Mouse (Mus musculus) forebrain, embryonic 15.5 days (tissue): ENCODE measurements around the gene Crebrf. TPM values are rescaled to one million over a fixed set of nuclear protein-coding genes. Genes with fewer than 3 reads are reported as not detected.

Source experiments
- ATAC-seq: fragments of 200-750 bp; cut with Nextera tagmentation; replicated peaks from 2 replicates; pipeline ENCODE4 v1.8.0; 2017; ENCODE audit warnings: mild to moderate bottlenecking, moderate TSS enrichment, moderate library complexity
- H3K27ac ChIP-seq: fragments of 300-500 bp; sonication (generic); replicated peaks from 2 replicates; pipeline ENCODE4 v1.5.1; 2015; ENCODE audit warnings: mild to moderate bottlenecking, inconsistent platforms
- H3K27me3 ChIP-seq: fragments of 300-500 bp; sonication (generic); 2 replicates; pipeline ENCODE4 v1.6.1; 2015; ENCODE audit warnings: inconsistent platforms
- H3K36me3 ChIP-seq: fragments of 300-500 bp; sonication (generic); 2 replicates; pipeline ENCODE4 v1.6.1; 2015; ENCODE audit warnings: mild to moderate bottlenecking, inconsistent platforms
- H3K4me1 ChIP-seq: fragments of 300-500 bp; sonication (generic); 2 replicates; pipeline ENCODE4 v1.6.1; 2015; ENCODE audit warnings: inconsistent platforms
- H3K4me2 ChIP-seq: fragments of 300-500 bp; sonication (generic); replicated peaks from 2 replicates; pipeline ENCODE4 v1.6.1; 2015; ENCODE audit warnings: mild to moderate bottlenecking, inconsistent platforms
- H3K4me3 ChIP-seq: fragments of 300-500 bp; sonication (generic); 2 replicates; pipeline ENCODE4 v1.5.1; 2015; ENCODE audit warnings: mild to moderate bottlenecking, inconsistent platforms
- H3K9ac ChIP-seq: fragments of 300-500 bp; sonication (generic); replicated peaks from 2 replicates; pipeline ENCODE4 v1.6.1; 2015; ENCODE audit warnings: mild to moderate bottlenecking, inconsistent platforms
- H3K9me3 ChIP-seq: fragments of 300-500 bp; sonication (generic); 2 replicates; pipeline ENCODE4 v1.6.1; 2016; ENCODE audit warnings: inconsistent platforms
- WGBS: fragments of 180-500 bp; shearing (Covaris S2); methylation state at CpG from one replicate; pipeline ENCODE4 v1.1.7; 2015; ENCODE audit warnings: mixed read lengths; 5-methylcytosine and 5-hydroxymethylcytosine counted together
- polyA plus RNA-seq: library from polyadenylated mRNA; unstranded; fragments of >200 nt; fragmentation: Nextera tagmentation; extraction: Ambion mirVana; gene quantifications from 2 replicates; pipeline ENCODE4 v1.2.1, GENCODE M21; 2015

Crebrf gene
- polyA plus RNA-seq, 1 experiment from 2014 or later, result 16.8 TPM

DNA sequence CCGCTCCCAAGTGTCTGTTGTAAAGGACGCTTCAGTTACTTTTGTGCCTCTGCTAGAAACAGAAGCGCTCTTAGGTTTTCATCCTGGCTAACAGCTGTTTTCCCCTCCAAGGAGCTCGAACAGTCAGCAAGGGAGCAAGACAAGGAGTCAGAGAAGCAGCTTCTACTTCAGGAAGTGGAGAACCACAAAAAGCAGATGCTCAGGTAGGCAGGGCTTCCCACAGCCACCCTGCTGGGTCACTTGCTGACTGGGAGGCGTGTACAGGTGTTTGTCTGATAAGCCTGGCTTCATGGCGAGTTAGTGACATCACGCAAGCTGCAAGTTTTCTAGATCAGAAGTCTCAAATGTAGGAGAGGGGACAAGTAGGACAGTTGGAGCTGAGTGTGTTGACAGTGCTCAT lies 71.1 kb downstream of the Crebrf start:
- Histone ChIP-seq H3K27me3 (no peaks in the 10 kb centered on the region), H3K4me3 (no peak overlapping the region), H3K36me3 (peaks cover 71% of the 10 kb centered on the region), H3K9ac (no peak overlapping the region), H3K4me2 (no peak overlapping the region), H3K27ac (no peak overlapping the region), H3K9me3 (no peaks in the 10 kb centered on the region), H3K4me1 (peaks cover 6% of the 10 kb centered on the region)
- no peak for ATAC-seq
- 91% methylated on average over 7 of the region's 7 CpGs for WGBS

DNA sequence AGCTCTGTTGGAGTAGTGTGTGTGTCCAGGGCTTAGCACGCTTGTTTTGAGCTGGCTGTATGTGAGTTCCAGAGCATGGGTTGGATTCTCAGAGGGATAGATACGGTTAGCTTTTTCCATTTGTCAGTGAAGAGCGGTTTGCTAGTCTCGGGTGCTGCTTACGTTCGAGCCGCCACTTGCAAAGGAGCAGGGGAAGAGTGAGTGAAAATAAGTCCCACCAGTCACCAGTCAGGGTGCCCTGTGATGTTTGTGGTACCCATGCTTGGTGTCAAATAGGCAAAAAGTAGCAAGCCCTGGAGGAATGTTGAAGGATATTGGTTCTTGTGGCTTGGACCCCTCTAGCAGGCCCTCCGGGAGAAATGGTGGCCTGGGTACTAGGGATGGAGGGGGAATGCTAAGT lies 73.5 kb downstream of the Crebrf start:
- H3K4me2 ChIP-seq, result no peak overlapping the region
- H3K27me3 ChIP-seq, result no peaks in the 10 kb centered on the region
- H3K4me1 ChIP-seq, result no peaks in the 10 kb centered on the region
- no peak overlapping the region for H3K27ac ChIP-seq
- H3K9me3 ChIP-seq, result no peaks in the 10 kb centered on the region
- ATAC-seq, result no peak
- H3K4me3 ChIP-seq, result no peak overlapping the region
- WGBS, result 91% methylated on average over 8 of the region's 8 CpGs
- H3K36me3 ChIP-seq, result peaks cover 84% of the 10 kb centered on the region
- H3K9ac ChIP-seq, result no peak overlapping the region

DNA sequence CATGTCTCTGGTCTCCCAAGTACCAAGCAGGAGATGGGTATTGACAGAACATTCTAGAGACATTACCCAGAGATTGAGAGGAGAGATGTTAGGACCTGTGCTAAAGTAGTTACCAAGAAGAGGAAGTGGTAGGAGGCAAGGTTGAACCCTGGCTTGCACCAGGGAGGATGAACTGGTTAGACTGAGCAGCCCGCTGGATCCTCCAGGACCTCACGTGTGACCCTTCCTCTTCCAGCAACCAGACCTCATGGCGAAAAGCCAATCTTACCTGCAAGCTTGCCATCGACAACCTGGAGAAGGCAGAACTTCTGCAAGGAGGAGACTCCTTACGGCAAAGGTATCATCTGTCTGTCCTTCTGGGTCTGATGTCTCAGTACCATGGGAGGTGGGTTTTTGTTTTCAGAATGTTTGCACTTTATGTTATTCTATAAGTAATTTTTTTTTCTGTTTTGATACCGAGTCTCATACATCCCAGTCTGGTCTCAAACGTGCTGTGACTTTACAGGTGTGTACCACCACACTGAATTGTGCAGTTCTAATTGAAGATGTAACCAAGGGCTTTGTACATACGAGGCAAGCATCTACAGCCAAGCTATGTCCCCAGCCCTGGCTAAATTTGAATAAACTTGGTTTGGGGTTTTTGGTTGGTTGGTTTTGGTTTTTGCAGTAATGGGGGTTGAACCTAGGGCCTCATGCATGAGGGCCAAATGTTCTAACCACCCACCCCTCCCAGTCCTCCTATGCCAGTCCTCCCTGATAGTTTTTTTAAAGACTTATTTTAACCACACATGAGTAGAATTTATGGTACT lies 74.2 kb downstream of the Crebrf start:
- no peak for ATAC-seq
- no peak overlapping the region for H3K27ac ChIP-seq
- H3K4me1 ChIP-seq, result no peaks in the 10 kb centered on the region
- H3K36me3 ChIP-seq, result peaks cover 77% of the 10 kb centered on the region
- H3K4me2 ChIP-seq, result no peak overlapping the region
- H3K9ac ChIP-seq, result no peak overlapping the region
- H3K9me3 ChIP-seq, result no peaks in the 10 kb centered on the region
- no peak overlapping the region for H3K4me3 ChIP-seq
- H3K27me3 ChIP-seq, result no peaks in the 10 kb centered on the region
- WGBS, result 93% methylated on average over 8 of the region's 8 CpGs

DNA sequence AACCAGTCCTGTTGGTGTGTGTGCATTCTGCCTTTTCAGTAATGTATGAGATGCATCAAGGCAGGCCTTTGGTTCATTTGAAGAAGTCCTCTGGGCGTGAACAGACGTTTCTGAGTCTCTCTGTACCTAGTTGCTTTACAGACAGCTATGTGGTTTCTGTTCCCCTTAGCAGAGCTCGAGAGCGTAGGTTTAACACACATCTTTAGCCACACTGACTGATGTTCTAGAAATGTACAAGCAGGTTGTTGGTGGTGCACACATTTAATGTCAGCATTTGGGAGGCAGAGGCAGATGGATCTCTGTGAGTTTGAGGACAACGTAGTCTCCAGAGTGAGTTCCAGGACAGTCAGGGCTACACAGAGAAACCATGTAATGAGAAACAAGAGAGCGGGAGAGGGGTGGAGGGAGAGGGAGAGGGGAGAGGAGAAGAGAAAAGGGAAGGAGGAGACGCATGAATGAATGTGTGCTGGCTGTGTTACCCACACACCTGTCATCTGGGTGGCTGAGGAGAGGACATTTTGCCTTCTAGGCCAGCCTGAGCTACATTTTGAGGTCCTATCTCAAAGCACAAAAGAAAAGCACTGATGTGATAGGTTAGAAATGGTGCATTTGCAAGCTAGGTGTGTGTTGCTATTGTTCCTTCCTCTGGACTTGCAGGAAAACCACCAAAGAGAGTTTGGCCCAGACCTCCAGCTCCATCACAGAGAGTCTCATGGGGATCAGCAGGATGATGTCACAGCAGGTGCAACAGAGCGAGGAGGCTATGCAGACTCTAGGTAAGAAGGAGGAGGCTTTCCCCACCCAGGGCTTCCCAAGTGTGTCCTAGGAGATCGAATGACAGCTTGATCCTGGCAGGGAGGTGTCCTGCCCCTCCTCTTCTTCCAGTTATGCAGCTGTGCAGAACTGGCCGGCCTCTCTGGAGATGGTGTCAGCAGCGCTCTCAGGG lies 75.1 kb downstream of the Crebrf start:
- WGBS, result 91% methylated on average over 11 of the region's 11 CpGs
- ATAC-seq, result no peak
- no peaks in the 10 kb centered on the region for H3K9me3 ChIP-seq

GRCm38 (mm10) chr17:26791580-26791979 lies 76.1 kb downstream of the Crebrf start:
- Histone ChIP-seq H3K9ac (no peak overlapping the region), H3K27ac (no peak overlapping the region), H3K4me1 (no peaks in the 10 kb centered on the region), H3K4me3 (no peak overlapping the region), H3K9me3 (no peaks in the 10 kb centered on the region), H3K27me3 (no peaks in the 10 kb centered on the region), H3K36me3 (peaks cover 63% of the 10 kb centered on the region), H3K4me2 (no peak overlapping the region)
- ATAC-seq, result no peak
- WGBS, result 87% methylated on average over 7 of the region's 7 CpGs

More for the DNA sequence above, 75.1 kb downstream of the Crebrf start:
- peaks cover 70% of the 10 kb centered on the region for H3K36me3 ChIP-seq
- H3K4me1 ChIP-seq, result no peaks in the 10 kb centered on the region
- H3K4me2 ChIP-seq, result no peak overlapping the region
- H3K27me3 ChIP-seq, result no peaks in the 10 kb centered on the region
- H3K4me3 ChIP-seq, result no peak overlapping the region
- H3K27ac ChIP-seq, result no peak overlapping the region
- no peak overlapping the region for H3K9ac ChIP-seq

DNA sequence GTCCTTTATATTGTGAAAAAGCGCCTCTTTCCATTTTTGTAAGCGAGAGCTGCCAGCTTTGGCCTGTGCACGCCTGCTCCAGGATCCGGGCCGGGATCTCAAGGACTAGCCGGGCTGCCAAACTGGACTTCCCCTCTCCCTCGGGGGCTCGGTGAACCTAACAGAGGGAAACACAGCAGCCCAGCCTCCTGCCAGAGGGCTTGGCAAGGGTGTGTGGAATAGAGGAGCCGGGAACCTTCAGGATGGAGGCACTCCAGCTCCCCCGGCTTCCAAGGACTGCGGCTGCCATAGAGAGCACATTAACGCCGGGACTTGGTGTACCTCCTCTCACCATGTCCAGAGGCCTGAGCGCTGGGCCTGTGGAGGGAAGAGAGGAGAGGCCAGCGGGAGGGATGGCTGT lies 76.6 kb downstream of the Crebrf start:
- whole genome bisulfite sequencing, result 91% methylated on average over 15 of the region's 15 CpGs
- H3K4me3 ChIP-seq, result no peak overlapping the region
- H3K27me3 ChIP-seq, result no peaks in the 10 kb centered on the region
- no peaks in the 10 kb centered on the region for H3K9me3 ChIP-seq
- no peak overlapping the region for H3K9ac ChIP-seq
- H3K36me3 ChIP-seq, result peaks cover 58% of the 10 kb centered on the region
- H3K27ac ChIP-seq, result no peak overlapping the region
- no peak overlapping the region for H3K4me2 ChIP-seq
- H3K4me1 ChIP-seq, result no peaks in the 10 kb centered on the region
- no peak for ATAC-seq

GRCm38 (mm10) chr17:26793068-26793765 lies 77.8 kb downstream of the Crebrf start:
- Histone ChIP-seq H3K36me3 (peaks cover 52% of the 10 kb centered on the region), H3K9me3 (no peaks in the 10 kb centered on the region)

DNA sequence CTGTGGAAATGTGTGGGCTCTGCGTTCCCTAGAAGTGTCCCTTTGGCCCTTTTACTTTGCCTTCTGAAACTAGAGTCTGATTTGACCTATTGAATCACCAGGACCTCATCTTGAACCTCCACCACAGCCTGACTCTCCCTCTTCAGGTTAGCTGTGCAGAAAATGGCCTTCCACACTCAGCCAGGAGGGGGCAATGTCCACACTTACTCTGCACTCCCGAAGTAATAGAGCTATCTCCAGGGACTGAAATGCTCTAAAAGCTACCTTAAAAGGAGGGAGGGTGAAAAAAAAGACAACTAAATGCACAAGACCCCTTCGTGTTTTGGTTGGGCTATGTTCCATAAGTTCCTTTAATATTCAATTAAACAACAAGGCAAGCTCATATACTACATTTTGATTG lies 79.3 kb downstream of the Crebrf start:
- ATAC-seq, result no peak
- no peak overlapping the region for H3K4me2 ChIP-seq
- H3K27me3 ChIP-seq, result no peaks in the 10 kb centered on the region
- no peak overlapping the region for H3K27ac ChIP-seq
- H3K9me3 ChIP-seq, result no peaks in the 10 kb centered on the region
- 18% methylated on average over 3 of the region's 3 CpGs for WGBS
- H3K4me1 ChIP-seq, result no peaks in the 10 kb centered on the region
- H3K4me3 ChIP-seq, result no peak overlapping the region
- H3K36me3 ChIP-seq, result peaks cover 39% of the 10 kb centered on the region
- H3K9ac ChIP-seq, result no peak overlapping the region

More at GRCm38 (mm10) chr17:26793068-26793765, 77.8 kb downstream of the Crebrf start:
- ATAC-seq, result no peak
- H3K27ac ChIP-seq, result no peak overlapping the region
- no peak overlapping the region for H3K4me2 ChIP-seq
- no peaks in the 10 kb centered on the region for H3K27me3 ChIP-seq
- no peak overlapping the region for H3K9ac ChIP-seq
- no peaks in the 10 kb centered on the region for H3K4me1 ChIP-seq
- H3K4me3 ChIP-seq, result no peak overlapping the region
- 87% methylated on average over 5 of the region's 5 CpGs for WGBS

DNA sequence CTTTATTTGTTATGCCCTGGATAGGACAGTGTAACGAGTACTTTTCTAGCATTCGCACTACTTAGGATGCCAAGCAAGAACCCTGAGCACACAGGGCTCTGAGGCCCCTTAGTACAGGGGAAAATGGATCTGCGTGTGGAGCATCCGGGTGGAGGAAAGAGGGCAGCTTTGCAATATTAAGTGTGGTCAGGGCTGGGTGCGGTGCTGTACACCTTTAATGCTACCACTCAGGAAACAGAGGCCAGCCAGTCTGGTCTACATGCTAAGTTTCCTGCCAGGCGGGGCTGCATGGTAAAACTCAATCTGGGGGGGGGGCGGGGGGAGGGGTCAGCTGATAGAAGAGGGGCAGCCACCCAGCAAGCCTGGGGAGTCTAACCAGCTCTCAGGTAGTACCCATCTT lies 79.9 kb downstream of the Crebrf start:
- H3K36me3 ChIP-seq, result peaks cover 32% of the 10 kb centered on the region
- WGBS, result 78% methylated on average over 6 of the region's 7 CpGs
- no peaks in the 10 kb centered on the region for H3K27me3 ChIP-seq
- H3K4me2 ChIP-seq, result no peak overlapping the region
- no peak for ATAC-seq
- H3K4me3 ChIP-seq, result no peak overlapping the region
- no peaks in the 10 kb centered on the region for H3K4me1 ChIP-seq
- no peak overlapping the region for H3K27ac ChIP-seq
- H3K9ac ChIP-seq, result no peak overlapping the region
- no peaks in the 10 kb centered on the region for H3K9me3 ChIP-seq

GRCm38 (mm10) chr17:26797379-26798128 lies 82.1 kb downstream of the Crebrf start:
- no peaks in the 10 kb centered on the region for H3K27me3 ChIP-seq
- no peak overlapping the region for H3K4me2 ChIP-seq
- H3K9me3 ChIP-seq, result no peaks in the 10 kb centered on the region
- 82% methylated on average over 6 of the region's 6 CpGs for WGBS
- no peak for ATAC-seq
- peaks cover 12% of the 10 kb centered on the region for H3K36me3 ChIP-seq
- no peak overlapping the region for H3K4me3 ChIP-seq
- no peaks in the 10 kb centered on the region for H3K4me1 ChIP-seq
- H3K9ac ChIP-seq, result no peak overlapping the region
- H3K27ac ChIP-seq, result no peak overlapping the region

DNA sequence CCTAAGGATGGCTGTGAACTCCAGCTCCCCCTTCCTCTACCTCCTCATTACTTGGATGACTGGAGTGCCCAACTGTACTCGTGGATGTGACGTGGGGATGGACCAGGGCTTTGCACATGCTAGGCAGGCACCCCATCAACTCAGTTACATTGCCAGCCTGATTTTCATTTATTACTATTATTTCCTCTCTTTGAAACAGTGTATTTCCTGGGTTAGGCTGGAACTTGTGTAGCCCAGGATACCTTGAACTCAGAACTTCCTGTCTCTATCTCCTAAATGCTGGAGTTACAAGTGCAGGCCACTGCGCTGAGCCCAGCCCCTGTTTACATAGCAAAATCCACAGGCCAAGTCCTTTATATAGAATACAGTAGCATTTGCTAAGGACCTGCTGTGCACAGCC lies 87.4 kb downstream of the Crebrf start:
- no peaks in the 10 kb centered on the region for H3K36me3 ChIP-seq
- no peak overlapping the region for H3K4me2 ChIP-seq
- 75% methylated on average over 3 of the region's 3 CpGs for WGBS
- no peaks in the 10 kb centered on the region for H3K4me1 ChIP-seq
- no peaks in the 10 kb centered on the region for H3K27me3 ChIP-seq
- H3K9ac ChIP-seq, result no peak overlapping the region
- H3K4me3 ChIP-seq, result no peak overlapping the region
- no peak overlapping the region for H3K27ac ChIP-seq
- no peaks in the 10 kb centered on the region for H3K9me3 ChIP-seq
- no peak for ATAC-seq
